Mouse (Mus musculus) kidney, postnatal 0 days (tissue): ENCODE results near the gene Idh3a. TPM values are rescaled to one million over a fixed set of nuclear protein-coding genes. Genes with fewer than 3 reads are reported as not detected.

Experiments
- ATAC-seq: fragments of 200-750 bp; cut with Nextera tagmentation; replicated peaks from 2 replicates; pipeline ENCODE4 v1.8.0; 2017; ENCODE audit warnings: low read depth, moderate number of reproducible peaks, moderate TSS enrichment, moderate library complexity; ENCODE audit not compliant: low FRiP score
- DNase-seq: peaks from one replicate; pipeline ENCODE4 v3.0.0-alpha.2; 2016; ENCODE audit warnings: low spot score
- H3K27ac ChIP-seq: fragments of 300-500 bp; sonication (generic); 2 replicates; pipeline ENCODE4 v1.5.1; 2014; ENCODE audit warnings: mild to moderate bottlenecking
- H3K27me3 ChIP-seq: fragments of 300-500 bp; sonication (generic); 2 replicates; pipeline ENCODE4 v1.6.1; 2014; ENCODE audit warnings: low read length, mixed read lengths; ENCODE audit not compliant: insufficient read depth
- H3K36me3 ChIP-seq: fragments of 300-500 bp; sonication (generic); 2 replicates; pipeline ENCODE4 v1.6.1; 2014; ENCODE audit warnings: low read length, mixed read lengths; ENCODE audit not compliant: insufficient read depth
- H3K4me1 ChIP-seq: fragments of 300-500 bp; sonication (generic); replicated peaks from 2 replicates; pipeline ENCODE4 v1.6.1; 2014; ENCODE audit warnings: antibody characterized with exemption, low read length, mixed read lengths; ENCODE audit not compliant: insufficient read depth
- H3K4me2 ChIP-seq: fragments of 300-500 bp; sonication (generic); 2 replicates; pipeline ENCODE4 v1.6.1; 2014; ENCODE audit warnings: mild to moderate bottlenecking, low read length, moderate library complexity, mixed read lengths
- H3K4me3 ChIP-seq: fragments of 300-500 bp; sonication (generic); replicated peaks from 2 replicates; pipeline ENCODE4 v1.5.1; 2014; ENCODE audit warnings: low read depth, low read length
- H3K9ac ChIP-seq: fragments of 300-500 bp; sonication (generic); 2 replicates; pipeline ENCODE4 v1.6.1; 2014; ENCODE audit warnings: low read depth, low read length
- H3K9me3 ChIP-seq: fragments of 300-500 bp; sonication (generic); replicated peaks from 2 replicates; pipeline ENCODE4 v1.6.1; 2016; ENCODE audit warnings: low read length, inconsistent platforms, mixed read lengths
- CTCF ChIP-seq: IDR thresholded peaks from 2 replicates; pipeline ENCODE4 v1.5.1; 2016; ENCODE audit warnings: antibody characterized with exemption, low read depth, mild to moderate bottlenecking, moderate library complexity
- WGBS: fragments of 180-500 bp; shearing (Covaris S2); extraction: QIAGEN DNeasy Blood & Tissue Kit; methylation state at CpG from one replicate; pipeline ENCODE4 v1.1.7; 2014; 5-methylcytosine and 5-hydroxymethylcytosine counted together
- polyA plus RNA-seq: library from polyadenylated mRNA; unstranded; fragments of >200 nt; fragmentation: Nextera tagmentation; extraction: Ambion mirVana; gene quantifications from 2 replicates; pipeline ENCODE4 v1.2.1, GENCODE M21; 2015

Gene Idh3a
- polyA plus RNA-seq, 1 experiment from 2014 or later: 247 TPM

DNA sequence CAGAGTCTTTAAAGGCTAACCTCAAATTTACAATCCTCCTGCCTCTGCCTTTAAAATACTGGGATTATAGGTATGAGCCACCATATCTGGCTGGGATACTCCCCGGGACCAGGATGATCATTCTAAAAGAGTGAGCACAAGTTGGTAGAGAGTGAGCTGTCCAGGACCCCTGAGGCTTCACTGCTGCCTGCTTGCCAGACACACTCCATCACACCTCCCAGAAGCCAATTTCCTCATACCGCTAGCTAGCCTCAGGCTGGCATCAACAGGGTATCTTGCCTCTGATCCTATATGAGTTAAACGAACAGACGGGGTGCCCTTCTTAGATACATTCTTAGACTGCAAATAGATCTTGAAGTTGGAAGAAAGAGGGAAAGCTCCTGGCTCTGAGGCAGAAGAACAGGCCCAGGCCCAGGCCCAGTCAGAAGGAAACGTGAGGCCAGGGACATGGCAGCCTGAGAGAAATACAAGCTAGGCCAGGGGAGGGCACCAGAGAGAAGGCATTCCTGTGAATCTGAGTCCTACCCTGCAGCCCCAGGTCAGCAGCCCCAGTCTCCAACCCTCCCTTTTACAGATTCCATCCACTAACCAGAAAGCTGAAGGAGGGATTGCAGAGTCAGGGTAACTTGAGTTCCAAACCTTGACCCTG, 43.6 kb downstream of the Idh3a start:
- no peaks in the 10 kb centered on the region for H3K9me3 ChIP-seq
- ATAC-seq: no peak
- H3K4me1 ChIP-seq: no peaks in the 10 kb centered on the region
- H3K27ac ChIP-seq: no peak overlapping the region
- no peak overlapping the region for H3K4me3 ChIP-seq
- no peak for DNase-seq
- H3K9ac ChIP-seq: no peak overlapping the region
- H3K4me2 ChIP-seq: no peak overlapping the region
- H3K27me3 ChIP-seq: no peaks in the 10 kb centered on the region
- TF ChIP-seq CTCF: peak; percentile 30; the same call in 1 of the 2 replicates
- no peaks in the 10 kb centered on the region for H3K36me3 ChIP-seq
- WGBS: 77% methylated on average over 5 of the region's 5 CpGs

GRCm38 (mm10) chr9:54630905-54631304, 44.8 kb downstream of the Idh3a start:
- H3K27me3 ChIP-seq: no peaks in the 10 kb centered on the region
- H3K4me3 ChIP-seq: no peak overlapping the region
- DNase-seq (no peak), ATAC-seq (no peak)
- H3K36me3 ChIP-seq: no peaks in the 10 kb centered on the region
- H3K4me2 ChIP-seq: no peak overlapping the region
- no peaks in the 10 kb centered on the region for H3K9me3 ChIP-seq
- peak; percentile 41; the same call in 1 of the 2 replicates for TF ChIP-seq CTCF
- no peak overlapping the region for H3K27ac ChIP-seq
- no peak overlapping the region for H3K9ac ChIP-seq
- H3K4me1 ChIP-seq: no peaks in the 10 kb centered on the region

- Histone ChIP-seq H3K27ac (no peak overlapping the region), H3K36me3 (no peaks in the 10 kb centered on the region), H3K4me1 (no peaks in the 10 kb centered on the region), H3K9ac (no peak overlapping the region), H3K4me3 (no peak overlapping the region), H3K27me3 (no peaks in the 10 kb centered on the region), H3K9me3 (no peaks in the 10 kb centered on the region), H3K4me2 (no peak overlapping the region)
- ATAC-seq (no peak), DNase-seq (no peak)
- WGBS: 81% methylated on average over 2 of the region's 2 CpGs
- no peak for TF ChIP-seq CTCF
These were observed 47.3 kb downstream of the Idh3a start for GRCm38 (mm10) chr9:54633401-54633800.

GRCm38 (mm10) chr9:54637510-54638314, 51.6 kb downstream of the Idh3a start:
- DNase-seq (no peak), ATAC-seq (no peak)
- no peak for TF ChIP-seq CTCF
- 73% methylated on average over 4 of the region's 5 CpGs for WGBS
- H3K36me3 ChIP-seq: no peaks in the 10 kb centered on the region
- no peak overlapping the region for H3K4me2 ChIP-seq
- no peak overlapping the region for H3K9ac ChIP-seq
- H3K4me3 ChIP-seq: no peak overlapping the region
- no peaks in the 10 kb centered on the region for H3K27me3 ChIP-seq
- H3K27ac ChIP-seq: no peak overlapping the region
- H3K9me3 ChIP-seq: no peaks in the 10 kb centered on the region
- no peaks in the 10 kb centered on the region for H3K4me1 ChIP-seq

- Histone ChIP-seq H3K27ac (no peak overlapping the region), H3K4me3 (no peak overlapping the region), H3K9me3 (no peaks in the 10 kb centered on the region), H3K4me2 (no peak overlapping the region), H3K27me3 (no peaks in the 10 kb centered on the region), H3K4me1 (no peaks in the 10 kb centered on the region), H3K9ac (no peak overlapping the region), H3K36me3 (no peaks in the 10 kb centered on the region)
- WGBS: 54% methylated on average over 2 of the region's 2 CpGs
- no peak for TF ChIP-seq CTCF
- ATAC-seq (no peak), DNase-seq (no peak)
These were observed 53.1 kb downstream of the Idh3a start for GRCm38 (mm10) chr9:54639192-54639591.

DNA sequence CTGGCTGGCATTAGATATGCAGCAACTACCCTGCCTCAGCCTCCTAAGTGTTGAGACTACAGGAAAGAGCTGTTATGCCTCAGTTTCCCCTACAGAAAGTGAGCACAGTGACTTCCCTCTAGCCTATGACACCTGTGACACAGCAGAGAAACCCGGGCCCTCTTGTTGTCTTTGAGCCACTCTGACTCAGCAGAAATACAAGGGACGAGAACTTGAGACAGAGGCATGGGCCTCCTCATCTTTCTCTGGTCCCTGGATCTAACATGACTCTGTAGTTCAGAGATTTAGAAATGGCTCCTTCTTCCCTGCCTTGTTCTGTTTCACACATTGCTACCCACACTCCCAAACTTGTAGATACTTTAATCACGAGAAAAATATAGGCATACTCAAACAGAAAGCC, 55.4 kb downstream of the Idh3a start:
- TF ChIP-seq CTCF: no peak
- no peak overlapping the region for H3K4me3 ChIP-seq
- 73% methylated on average over 3 of the region's 3 CpGs for WGBS
- H3K4me2 ChIP-seq: no peak overlapping the region
- H3K27ac ChIP-seq: no peak overlapping the region
- H3K4me1 ChIP-seq: no peaks in the 10 kb centered on the region
- no peaks in the 10 kb centered on the region for H3K36me3 ChIP-seq
- H3K9me3 ChIP-seq: no peaks in the 10 kb centered on the region
- H3K27me3 ChIP-seq: no peaks in the 10 kb centered on the region
- DNase-seq: no peak
- H3K9ac ChIP-seq: no peak overlapping the region
- no peak for ATAC-seq
